Mouse (Mus musculus) cerebellum, postnatal 10 days (tissue): ENCODE data around the gene Dip2c.

Experiments used
- DNase-seq, 2 experiments: peaks; one replicate each; pipeline ENCODE4 v3.0.0; 2021; ENCODE audit warnings: mixed read lengths in 2 of 2

Dip2c gene

GRCm38 (mm10) chr13:9674126-9674525 lies 397.8 kb downstream of the Dip2c start:
- DNase-seq = no peak

GRCm38 (mm10) chr13:9681492-9681891 lies 405.2 kb downstream of the Dip2c start:
- no peak for DNase-seq

- DNase-seq = no peak
Observed at GRCm38 (mm10) chr13:9683280-9683679, 407.0 kb downstream of the Dip2c start.

- peak; percentile 71 to 75 for DNase-seq
Observed at GRCm38 (mm10) chr13:9684153-9684923, 408.0 kb downstream of the Dip2c start.

- DNase-seq = peak; percentile 33 to 36
Observed at GRCm38 (mm10) chr13:9686261-9686660, 409.9 kb downstream of the Dip2c start.

GRCm38 (mm10) chr13:9686765-9687164 lies 410.4 kb downstream of the Dip2c start:
- peak; percentile 62 to 71 for DNase-seq

- DNase-seq = no peak
Observed at GRCm38 (mm10) chr13:9689366-9689765, 413.0 kb downstream of the Dip2c start.

- DNase-seq = no peak
Observed at GRCm38 (mm10) chr13:9692876-9693275, 416.5 kb downstream of the Dip2c start.

GRCm38 (mm10) chr13:9694651-9695050 lies 418.3 kb downstream of the Dip2c start:
- DNase-seq = no peak

GRCm38 (mm10) chr13:9695403-9695802 lies 419.1 kb downstream of the Dip2c start:
- no peak for DNase-seq

GRCm38 (mm10) chr13:9695809-9696208 lies 419.5 kb downstream of the Dip2c start:
- DNase-seq = no peak

GRCm38 (mm10) chr13:9697340-9697739 lies 421.0 kb downstream of the Dip2c start:
- no peak for DNase-seq

- DNase-seq = no peak
Observed at GRCm38 (mm10) chr13:9702615-9703235, 426.4 kb downstream of the Dip2c start.

- DNase-seq = no peak
Observed at GRCm38 (mm10) chr13:9706720-9707119, 430.4 kb downstream of the Dip2c start.

- DNase-seq = no peak
Observed at GRCm38 (mm10) chr13:9708433-9709240, 432.3 kb downstream of the Dip2c start.

GRCm38 (mm10) chr13:9712409-9712808 lies 436.1 kb downstream of the Dip2c start:
- DNase-seq = no peak

GRCm38 (mm10) chr13:9712971-9713370 lies 436.6 kb downstream of the Dip2c start:
- DNase-seq = no peak

- DNase-seq = no peak
Observed at GRCm38 (mm10) chr13:9713462-9714134, 437.3 kb downstream of the Dip2c start.

GRCm38 (mm10) chr13:9715224-9715623 lies 438.9 kb downstream of the Dip2c start:
- DNase-seq = no peak
